Mouse (Mus musculus): ENCODE data around the gene Gm11111. TPM values are rescaled to one million over a fixed set of nuclear protein-coding genes. Genes with fewer than 3 reads are reported as not detected.

The Gm11111 gene
- polyA plus RNA-seq (2011; ENCODE audit: insufficient read depth, insufficient read length, low read depth, missing spikeins), result not detected in 2 replicates

- Histone ChIP-seq H3K9ac (ENCODE audit: low read depth, poor library complexity, severe bottlenecking) (no peak within 1 kb of the TSS), H3K36me3 (ENCODE audit: control insufficient read depth, insufficient read depth, low read length, poor library complexity, severe bottlenecking) (no peaks in the 10 kb centered on the region), H3K27me3 (ENCODE audit: control insufficient read depth, insufficient read depth, low read length, poor library complexity, severe bottlenecking) (no peaks in the 10 kb centered on the region), H3K4me3 (ENCODE audit: low read depth, low read length) (no peak within 1 kb of the TSS), H3K4me1 (ENCODE audit: control insufficient read depth, insufficient read depth, low read length) (no peaks in the 10 kb centered on the region), H3K9me3 (replicated peaks; ENCODE audit: control insufficient read depth, insufficient read depth, low read length, poor library complexity, severe bottlenecking) (no peaks in the 10 kb centered on the region), H3K27ac (ENCODE audit: insufficient read depth, low read length) (no peak within 1 kb of the TSS)
- TF ChIP-seq EP300 (IDR thresholded peaks at IDR 0.05; ENCODE audit: insufficient read depth, low read depth, low read length) (no peak), CTCF (IDR thresholded peaks at IDR 0.05; ENCODE audit: low read depth, low read length) (no peak), POLR2A (IDR thresholded peaks at IDR 0.05; ENCODE audit: insufficient read depth, low read length) (no peak)
These were observed at the start of gene Gm11111 for GRCm38 (mm10) chr5:98552395-98552794. Gm11111 (plus strand) TSS chr5:98552695.

GRCm38 (mm10) chr5:98516214-98516613, 36.3 kb upstream of the Gm11111 start:
- H3K4me1 ChIP-seq (ENCODE audit: control insufficient read depth, insufficient read depth, low read length), result no peaks in the 10 kb centered on the region
- no peak overlapping the region for H3K9ac ChIP-seq (ENCODE audit: low read depth, poor library complexity, severe bottlenecking)
- TF ChIP-seq POLR2A (IDR thresholded peaks at IDR 0.05; ENCODE audit: insufficient read depth, low read length), result no peak
- no peak for TF ChIP-seq EP300 (IDR thresholded peaks at IDR 0.05; ENCODE audit: insufficient read depth, low read depth, low read length)
- no peak for TF ChIP-seq CTCF (IDR thresholded peaks at IDR 0.05; ENCODE audit: low read depth, low read length)
- no peak overlapping the region for H3K27ac ChIP-seq (ENCODE audit: insufficient read depth, low read length)
- H3K36me3 ChIP-seq (ENCODE audit: control insufficient read depth, insufficient read depth, low read length, poor library complexity, severe bottlenecking), result no peaks in the 10 kb centered on the region
- no peak overlapping the region for H3K4me3 ChIP-seq (ENCODE audit: low read depth, low read length)
- no peaks in the 10 kb centered on the region for H3K27me3 ChIP-seq (ENCODE audit: control insufficient read depth, insufficient read depth, low read length, poor library complexity, severe bottlenecking)
- H3K9me3 ChIP-seq (replicated peaks; ENCODE audit: control insufficient read depth, insufficient read depth, low read length, poor library complexity, severe bottlenecking), result no peaks in the 10 kb centered on the region

GRCm38 (mm10) chr5:98520118-98520517, 32.4 kb upstream of the Gm11111 start:
- Histone ChIP-seq H3K36me3 (ENCODE audit: control insufficient read depth, insufficient read depth, low read length, poor library complexity, severe bottlenecking) (no peaks in the 10 kb centered on the region), H3K9me3 (replicated peaks; ENCODE audit: control insufficient read depth, insufficient read depth, low read length, poor library complexity, severe bottlenecking) (no peaks in the 10 kb centered on the region), H3K9ac (ENCODE audit: low read depth, poor library complexity, severe bottlenecking) (no peak overlapping the region), H3K27me3 (ENCODE audit: control insufficient read depth, insufficient read depth, low read length, poor library complexity, severe bottlenecking) (no peaks in the 10 kb centered on the region), H3K4me1 (ENCODE audit: control insufficient read depth, insufficient read depth, low read length) (no peaks in the 10 kb centered on the region), H3K27ac (ENCODE audit: insufficient read depth, low read length) (no peak overlapping the region), H3K4me3 (ENCODE audit: low read depth, low read length) (no peak overlapping the region)
- TF ChIP-seq EP300 (IDR thresholded peaks at IDR 0.05; ENCODE audit: insufficient read depth, low read depth, low read length), result no peak
- TF ChIP-seq CTCF (IDR thresholded peaks at IDR 0.05; ENCODE audit: low read depth, low read length), result no peak
- no peak for TF ChIP-seq POLR2A (IDR thresholded peaks at IDR 0.05; ENCODE audit: insufficient read depth, low read length)

GRCm38 (mm10) chr5:98522270-98522977, 30.1 kb upstream of the Gm11111 start:
- no peaks in the 10 kb centered on the region for H3K4me1 ChIP-seq (ENCODE audit: control insufficient read depth, insufficient read depth, low read length)
- no peak overlapping the region for H3K4me3 ChIP-seq (ENCODE audit: low read depth, low read length)
- no peak overlapping the region for H3K9ac ChIP-seq (ENCODE audit: low read depth, poor library complexity, severe bottlenecking)
- TF ChIP-seq CTCF (IDR thresholded peaks at IDR 0.05; ENCODE audit: low read depth, low read length), result no peak
- no peak for TF ChIP-seq POLR2A (IDR thresholded peaks at IDR 0.05; ENCODE audit: insufficient read depth, low read length)
- no peak for TF ChIP-seq EP300 (IDR thresholded peaks at IDR 0.05; ENCODE audit: insufficient read depth, low read depth, low read length)
- no peaks in the 10 kb centered on the region for H3K36me3 ChIP-seq (ENCODE audit: control insufficient read depth, insufficient read depth, low read length, poor library complexity, severe bottlenecking)
- H3K27me3 ChIP-seq (ENCODE audit: control insufficient read depth, insufficient read depth, low read length, poor library complexity, severe bottlenecking), result no peaks in the 10 kb centered on the region
- no peaks in the 10 kb centered on the region for H3K9me3 ChIP-seq (replicated peaks; ENCODE audit: control insufficient read depth, insufficient read depth, low read length, poor library complexity, severe bottlenecking)
- H3K27ac ChIP-seq (ENCODE audit: insufficient read depth, low read length), result no peak overlapping the region

- H3K9me3 ChIP-seq (replicated peaks; ENCODE audit: control insufficient read depth, insufficient read depth, low read length, poor library complexity, severe bottlenecking), result no peaks in the 10 kb centered on the region
- no peaks in the 10 kb centered on the region for H3K4me1 ChIP-seq (ENCODE audit: control insufficient read depth, insufficient read depth, low read length)
- H3K27me3 ChIP-seq (ENCODE audit: control insufficient read depth, insufficient read depth, low read length, poor library complexity, severe bottlenecking), result no peaks in the 10 kb centered on the region
- H3K9ac ChIP-seq (ENCODE audit: low read depth, poor library complexity, severe bottlenecking), result no peak overlapping the region
- no peak overlapping the region for H3K27ac ChIP-seq (ENCODE audit: insufficient read depth, low read length)
- no peak for TF ChIP-seq CTCF (IDR thresholded peaks at IDR 0.05; ENCODE audit: low read depth, low read length)
- TF ChIP-seq POLR2A (IDR thresholded peaks at IDR 0.05; ENCODE audit: insufficient read depth, low read length), result no peak
- TF ChIP-seq EP300 (IDR thresholded peaks at IDR 0.05; ENCODE audit: insufficient read depth, low read depth, low read length), result no peak
- no peaks in the 10 kb centered on the region for H3K36me3 ChIP-seq (ENCODE audit: control insufficient read depth, insufficient read depth, low read length, poor library complexity, severe bottlenecking)
- no peak overlapping the region for H3K4me3 ChIP-seq (ENCODE audit: low read depth, low read length)
These were observed 29.4 kb upstream of the Gm11111 start for GRCm38 (mm10) chr5:98523050-98523449.

- TF ChIP-seq EP300 (IDR thresholded peaks at IDR 0.05; ENCODE audit: insufficient read depth, low read depth, low read length), result no peak
- TF ChIP-seq CTCF (IDR thresholded peaks at IDR 0.05; ENCODE audit: low read depth, low read length), result no peak
- no peak for TF ChIP-seq POLR2A (IDR thresholded peaks at IDR 0.05; ENCODE audit: insufficient read depth, low read length)
- no peaks in the 10 kb centered on the region for H3K9me3 ChIP-seq (replicated peaks; ENCODE audit: control insufficient read depth, insufficient read depth, low read length, poor library complexity, severe bottlenecking)
- H3K9ac ChIP-seq (ENCODE audit: low read depth, poor library complexity, severe bottlenecking), result no peak overlapping the region
- no peak overlapping the region for H3K27ac ChIP-seq (ENCODE audit: insufficient read depth, low read length)
- no peak overlapping the region for H3K4me3 ChIP-seq (ENCODE audit: low read depth, low read length)
- H3K36me3 ChIP-seq (ENCODE audit: control insufficient read depth, insufficient read depth, low read length, poor library complexity, severe bottlenecking), result no peaks in the 10 kb centered on the region
- no peaks in the 10 kb centered on the region for H3K4me1 ChIP-seq (ENCODE audit: control insufficient read depth, insufficient read depth, low read length)
- no peaks in the 10 kb centered on the region for H3K27me3 ChIP-seq (ENCODE audit: control insufficient read depth, insufficient read depth, low read length, poor library complexity, severe bottlenecking)
These were observed 28.7 kb upstream of the Gm11111 start for GRCm38 (mm10) chr5:98523783-98524182.

All from ES-Bruce4 (cell line).